Mouse (Mus musculus) C2C12 (cell line): ENCODE results near the gene Rnf145.

ENCODE experiments used
- CEBPB ChIP-seq: IDR thresholded peaks from one replicate; pipeline ENCODE4 v1.6.1; 2011; ENCODE audit warnings: low read depth, mild to moderate bottlenecking, control low read depth, moderate library complexity
- CTCF ChIP-seq: IDR thresholded peaks from one replicate; pipeline ENCODE4 v1.5.1; 2011; ENCODE audit not compliant: control insufficient read depth, insufficient read depth, insufficient read length
- FOSL1 ChIP-seq: IDR thresholded peaks from one replicate; pipeline ENCODE4 v1.8.0; 2011; ENCODE audit warnings: mild to moderate bottlenecking, low read length; ENCODE audit not compliant: poor library complexity, insufficient read depth, severe bottlenecking
- MAX ChIP-seq: IDR thresholded peaks from one replicate; pipeline ENCODE4 v1.6.1; 2011; ENCODE audit warnings: mild to moderate bottlenecking, control low read depth
- MYOD1 ChIP-seq: IDR thresholded peaks from one replicate; pipeline ENCODE4 v1.6.1; 2011; ENCODE audit warnings: low read depth; ENCODE audit not compliant: control insufficient read depth, insufficient read length
- MYOG ChIP-seq: IDR thresholded peaks from one replicate; pipeline ENCODE4 v1.6.1; 2011; ENCODE audit not compliant: control insufficient read depth, insufficient read length; ENCODE audit errors: extremely low read depth
- USF1 ChIP-seq: IDR thresholded peaks from one replicate; pipeline ENCODE4 v1.6.1; 2011; ENCODE audit warnings: low read depth, mild to moderate bottlenecking, control low read depth, moderate library complexity

DNA sequence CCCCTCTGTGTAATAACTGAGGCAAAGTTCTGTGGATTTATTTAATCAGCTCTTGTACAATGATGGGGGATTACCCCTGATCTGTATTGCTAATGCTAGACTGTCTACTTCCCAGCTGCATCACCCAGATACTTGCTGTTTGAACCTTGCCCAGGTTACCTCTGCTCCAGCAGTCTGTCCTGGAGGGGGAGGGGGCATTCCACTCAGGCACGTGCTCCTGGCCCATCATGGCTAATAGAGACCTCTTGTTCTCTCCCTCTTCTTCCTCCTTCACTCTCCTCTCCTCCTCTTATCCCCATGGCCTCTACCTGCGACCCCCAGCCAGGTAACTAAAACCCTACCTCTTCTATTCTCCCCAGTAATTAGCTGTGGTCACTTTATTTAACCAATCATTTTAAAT is 4.1 kb upstream of the Rnf145 start:
- TF ChIP-seq CTCF = no peak
- TF ChIP-seq MYOD1 = no peak
- no peak for TF ChIP-seq CEBPB
- TF ChIP-seq USF1 = no peak
- TF ChIP-seq MAX = no peak
- no peak for TF ChIP-seq MYOG
- TF ChIP-seq FOSL1 = no peak
